Mouse (Mus musculus): ENCODE measurements around the gene Ahdc1. TPM values are rescaled to one million over a fixed set of nuclear protein-coding genes. Genes with fewer than 3 reads are reported as not detected.

The Ahdc1 gene
- total and polyA plus RNA-seq, 3 experiments = 1.6 to 19.9 (median 8.4) TPM

GRCm38 (mm10) chr4:133093056-133093455, 82.0 kb downstream of the Ahdc1 start:
- no peak for TF ChIP-seq ZNF384 (IDR thresholded peaks at IDR 0.05; ENCODE audit: low read depth, low read length)
- TF ChIP-seq MXI1 (IDR thresholded peaks at IDR 0.05; ENCODE audit: low read depth, low read length) = no peak
- TF ChIP-seq MYC (IDR thresholded peaks at IDR 0.05; ENCODE audit: low read depth, low read length) = no peak
- TF ChIP-seq TBP (conservative IDR thresholded peaks at IDR 0.05; ENCODE audit: low read depth, low read length) = no peak
- TF ChIP-seq KAT2A (IDR thresholded peaks at IDR 0.05; ENCODE audit: insufficient replicate concordance, low read length) = no peak
- TF ChIP-seq GABPA (IDR thresholded peaks at IDR 0.05; ENCODE audit: insufficient replicate concordance, low read depth, low read length) = no peak
- no peak for TF ChIP-seq MAX (IDR thresholded peaks at IDR 0.05; ENCODE audit: low read length)
- no peaks in the 10 kb centered on the region for H3K79me2 ChIP-seq (replicated peaks; ENCODE audit: control insufficient read depth, extremely low read depth, insufficient read depth, poor library complexity, severe bottlenecking)
- no peak overlapping the region for H3K9ac ChIP-seq (ENCODE audit: insufficient read depth, low read depth)
- in situ Hi-C loops (cut with MboI; ENCODE audit: low pct_ligation_motif_present, low pct_unique_long_range_greater_than_20kb, low sequenced_read_pairs) = no loop called here
- H3K27ac ChIP-seq (ENCODE audit: insufficient read depth, low read depth) = no peak overlapping the region
- H3K4me3 ChIP-seq (replicated peaks in 1 of 3; ENCODE audit: low read depth in 2 of 3, low read length in 2 of 3, poor library complexity in 1 of 3) = no peak overlapping the region
- DNase-seq (ENCODE audit: extremely low read depth) = no peak
- no peak overlapping the region for H3K4me2 ChIP-seq (ENCODE audit: insufficient read depth, low read depth, poor library complexity, severe bottlenecking)
- peaks cover 5 to 27% of the 10 kb centered on the region in 2 experiments for H3K4me1 ChIP-seq (ENCODE audit: control insufficient read depth in 1 of 2, insufficient read depth in 2 of 2)
- H3K36me3 ChIP-seq (replicated peaks in 1 of 2; ENCODE audit: control insufficient read depth in 1 of 2, insufficient read depth in 1 of 2, low read length in 1 of 2) = no peaks in the 10 kb centered on the region
- dilution Hi-C loops (cut with MboI; ENCODE audit: extremely low pct_ligation_motif_present, extremely low pct_unique_long_range_greater_than_20kb, low sequenced_read_pairs) = no loop called here
- H3K9me3 ChIP-seq (replicated peaks; ENCODE audit: low read length) = no peaks in the 10 kb centered on the region
- H3K27me3 ChIP-seq (replicated peaks) = no peaks in the 10 kb centered on the region

GRCm38 (mm10) chr4:133093481-133094033, 82.5 kb downstream of the Ahdc1 start:
- peaks cover 5 to 26% of the 10 kb centered on the region in 2 experiments; a peak in 3 of 4 replicates for H3K4me1 ChIP-seq (ENCODE audit: control insufficient read depth in 1 of 2, insufficient read depth in 2 of 2)
- dilution Hi-C loops (cut with MboI; ENCODE audit: extremely low pct_ligation_motif_present, extremely low pct_unique_long_range_greater_than_20kb, low sequenced_read_pairs) (no loop called here), in situ Hi-C loops (cut with MboI; ENCODE audit: low pct_ligation_motif_present, low pct_unique_long_range_greater_than_20kb, low sequenced_read_pairs) (no loop called here)
- H3K27ac ChIP-seq (ENCODE audit: insufficient read depth, low read depth) = no peak overlapping the region
- no peak for DNase-seq (ENCODE audit: extremely low read depth)
- H3K9ac ChIP-seq (ENCODE audit: insufficient read depth, low read depth) = no peak overlapping the region
- no peak overlapping the region for H3K4me2 ChIP-seq (ENCODE audit: insufficient read depth, low read depth, poor library complexity, severe bottlenecking)
- no peak overlapping the region for H3K4me3 ChIP-seq (replicated peaks in 1 of 3; ENCODE audit: low read depth in 2 of 3, low read length in 2 of 3, poor library complexity in 1 of 3)
- no peak for TF ChIP-seq MAFK (IDR thresholded peaks at IDR 0.05; ENCODE audit: insufficient replicate concordance, low read length)
- TF ChIP-seq NRF1 (IDR thresholded peaks at IDR 0.05; ENCODE audit: low read depth, low read length) = no peak
- no peaks in the 10 kb centered on the region for H3K27me3 ChIP-seq (replicated peaks)
- no peaks in the 10 kb centered on the region for H3K36me3 ChIP-seq (replicated peaks in 1 of 2; ENCODE audit: control insufficient read depth in 1 of 2, insufficient read depth in 1 of 2, low read length in 1 of 2)
- no peaks in the 10 kb centered on the region for H3K79me2 ChIP-seq (replicated peaks; ENCODE audit: control insufficient read depth, extremely low read depth, insufficient read depth, poor library complexity, severe bottlenecking)
- no peaks in the 10 kb centered on the region for H3K9me3 ChIP-seq (replicated peaks; ENCODE audit: low read length)

GRCm38 (mm10) chr4:133094255-133094654, 83.2 kb downstream of the Ahdc1 start:
- dilution Hi-C loops (cut with MboI; ENCODE audit: extremely low pct_ligation_motif_present, extremely low pct_unique_long_range_greater_than_20kb, low sequenced_read_pairs) = no loop called here

More at GRCm38 (mm10) chr4:133094255-133094654, 83.2 kb downstream of the Ahdc1 start:
- no peak overlapping the region for H3K4me2 ChIP-seq (ENCODE audit: insufficient read depth, low read depth, poor library complexity, severe bottlenecking)
- TF ChIP-seq HCFC1 (IDR thresholded peaks at IDR 0.05; ENCODE audit: low read depth, low read length) (no peak), CHD2 (IDR thresholded peaks at IDR 0.05; ENCODE audit: low read length) (no peak), TBP (conservative IDR thresholded peaks at IDR 0.05; ENCODE audit: low read depth, low read length) (no peak), E2F4 (IDR thresholded peaks at IDR 0.05; ENCODE audit: insufficient replicate concordance, low read depth, low read length) (no peak), ZC3H11A (IDR thresholded peaks at IDR 0.05; ENCODE audit: low read depth, low read length) (no peak), MXI1 (IDR thresholded peaks at IDR 0.05; ENCODE audit: low read depth, low read length) (no peak), MAFK (IDR thresholded peaks at IDR 0.05; ENCODE audit: insufficient replicate concordance, low read length) (no peak), TCF12 (IDR thresholded peaks at IDR 0.05; ENCODE audit: low read depth, low read length) (no peak), ZNF384 (IDR thresholded peaks at IDR 0.05; ENCODE audit: low read depth, low read length) (no peak), UBTF (IDR thresholded peaks at IDR 0.05; ENCODE audit: low read depth, low read length) (no peak), USF1 (IDR thresholded peaks at IDR 0.05; ENCODE audit: low read depth, low read length) (no peak), MYC (IDR thresholded peaks at IDR 0.05; ENCODE audit: low read depth, low read length) (no peak), JUN (IDR thresholded peaks at IDR 0.05; ENCODE audit: insufficient read depth, low read depth, low read length) (no peak)
- in situ Hi-C loops (cut with MboI; ENCODE audit: low pct_ligation_motif_present, low pct_unique_long_range_greater_than_20kb, low sequenced_read_pairs) = no loop called here
- H3K27me3 ChIP-seq (replicated peaks) = no peaks in the 10 kb centered on the region
- H3K4me1 ChIP-seq (ENCODE audit: control insufficient read depth in 1 of 2, insufficient read depth in 2 of 2) = peaks cover 5 to 26% of the 10 kb centered on the region in 2 experiments; a peak in 3 of 4 replicates
- no peak for DNase-seq (ENCODE audit: extremely low read depth)
- H3K9ac ChIP-seq (ENCODE audit: insufficient read depth, low read depth) = no peak overlapping the region
- H3K9me3 ChIP-seq (replicated peaks; ENCODE audit: low read length) = no peaks in the 10 kb centered on the region
- H3K27ac ChIP-seq (ENCODE audit: insufficient read depth, low read depth) = no peak overlapping the region
- H3K36me3 ChIP-seq (replicated peaks in 1 of 2; ENCODE audit: control insufficient read depth in 1 of 2, insufficient read depth in 1 of 2, low read length in 1 of 2) = no peaks in the 10 kb centered on the region
- no peak overlapping the region for H3K4me3 ChIP-seq (replicated peaks in 1 of 3; ENCODE audit: low read depth in 2 of 3, low read length in 2 of 3, poor library complexity in 1 of 3)
- H3K79me2 ChIP-seq (replicated peaks; ENCODE audit: control insufficient read depth, extremely low read depth, insufficient read depth, poor library complexity, severe bottlenecking) = no peaks in the 10 kb centered on the region
